Mouse (Mus musculus): ENCODE data around the gene Alg9.

DNA sequence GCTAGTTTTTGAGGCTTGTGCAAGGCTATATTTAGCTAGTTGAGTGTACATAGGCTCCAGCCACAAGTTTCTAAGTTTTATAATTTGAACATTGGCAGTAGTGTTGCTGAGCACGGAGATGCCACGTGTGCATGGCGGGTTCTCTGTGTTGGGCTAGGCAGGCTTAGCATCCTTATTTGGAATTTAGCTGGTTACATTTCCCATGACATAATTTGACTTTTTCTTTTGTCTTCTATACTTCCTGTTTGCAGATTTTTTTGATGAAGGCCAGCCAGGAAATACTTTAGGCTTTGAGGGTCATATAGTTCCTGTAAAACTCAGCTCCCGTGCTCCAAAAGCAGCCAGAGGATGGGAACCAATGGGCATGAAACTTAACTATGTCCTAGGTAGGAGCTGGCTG, 89.0 kb downstream of the Alg9 start:
- no peak for TF ChIP-seq CTCF (IDR thresholded peaks at IDR 0.05; ENCODE audit: borderline replicate concordance, insufficient read depth, low read length)
- no peak for TF ChIP-seq POLR2A (IDR thresholded peaks at IDR 0.05; ENCODE audit: low read depth, low read length)

Data from embryonic fibroblast, embryonic 13.5 days (primary cell).